Mouse (Mus musculus) CD4-positive helper T cell, adult 2 months (primary cell): ENCODE results near the gene Tex13c2.

Experiments
- DNase-seq: peaks from one replicate; pipeline ENCODE4 v3.0.0-alpha.2; 2012; ENCODE audit warnings: low read depth, missing footprints, low spot score

The Tex13c2 gene

GRCm38 (mm10) chrX:42489446-42489845 is at the start of gene Tex13c2:
Gene Tex13c2, plus strand, starts transcription at chrX:42489691.
- no peak for DNase-seq

DNA sequence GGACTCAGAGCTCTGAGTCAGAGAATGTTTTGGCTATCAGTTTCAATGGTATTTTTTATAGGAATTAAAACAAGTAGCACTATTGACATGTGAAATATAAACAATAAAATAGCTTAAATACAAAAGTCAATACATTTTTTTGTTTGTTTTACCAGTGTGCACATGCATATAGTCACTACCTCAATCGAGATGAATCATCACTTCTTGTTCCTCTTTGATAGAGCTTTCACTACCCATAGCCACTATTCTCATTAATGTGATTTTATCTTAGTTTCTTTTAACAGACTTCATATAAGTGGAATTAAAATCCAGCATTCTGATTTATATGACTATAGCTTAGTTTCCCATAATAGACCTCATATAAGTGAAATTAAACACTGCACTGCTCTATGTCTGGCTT is 39.2 kb upstream of the Tex13c2 start:
- DNase-seq = no peak

DNA sequence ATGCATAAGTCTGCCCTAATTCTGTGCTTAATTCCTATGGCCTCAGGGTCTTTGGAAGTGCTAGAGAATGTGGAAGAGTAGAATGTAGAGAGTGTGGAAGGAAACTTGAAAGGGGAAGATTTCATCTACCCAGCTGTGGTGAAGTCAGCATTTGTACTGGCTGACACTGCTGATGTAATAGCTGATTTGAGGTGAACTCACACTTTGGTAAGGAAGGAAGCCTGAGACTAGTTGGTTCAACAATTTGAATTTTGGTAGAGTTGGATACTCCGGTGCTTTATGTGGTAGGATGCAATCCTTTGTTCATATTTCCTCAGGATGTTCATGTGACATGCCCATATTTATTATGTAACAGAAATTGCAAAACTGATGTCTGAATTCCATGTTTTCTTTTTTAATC is 36.5 kb upstream of the Tex13c2 start:
- no peak for DNase-seq

GRCm38 (mm10) chrX:42454533-42454932 is 35.0 kb upstream of the Tex13c2 start:
- DNase-seq = no peak

DNA sequence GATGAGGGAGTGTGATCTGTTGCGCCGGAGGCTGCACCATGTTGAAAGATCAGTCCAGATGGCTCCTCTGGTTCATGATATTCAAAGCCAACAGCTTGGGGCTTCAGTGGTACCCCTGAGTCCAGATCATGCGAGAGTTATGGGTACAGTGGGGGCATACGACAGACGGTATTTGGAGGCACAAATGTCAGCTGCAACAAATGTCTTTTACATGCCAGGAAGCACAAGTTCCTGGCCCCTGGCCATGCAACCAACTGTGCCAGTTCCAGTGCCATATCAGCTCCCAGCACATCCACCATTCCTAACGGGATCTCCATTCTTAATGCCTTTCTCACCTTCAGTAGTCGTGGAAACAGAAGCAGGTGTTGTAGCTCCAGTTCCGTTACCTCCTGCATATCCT is 845 bp downstream of the Tex13c2 start:
- no peak for DNase-seq

DNA sequence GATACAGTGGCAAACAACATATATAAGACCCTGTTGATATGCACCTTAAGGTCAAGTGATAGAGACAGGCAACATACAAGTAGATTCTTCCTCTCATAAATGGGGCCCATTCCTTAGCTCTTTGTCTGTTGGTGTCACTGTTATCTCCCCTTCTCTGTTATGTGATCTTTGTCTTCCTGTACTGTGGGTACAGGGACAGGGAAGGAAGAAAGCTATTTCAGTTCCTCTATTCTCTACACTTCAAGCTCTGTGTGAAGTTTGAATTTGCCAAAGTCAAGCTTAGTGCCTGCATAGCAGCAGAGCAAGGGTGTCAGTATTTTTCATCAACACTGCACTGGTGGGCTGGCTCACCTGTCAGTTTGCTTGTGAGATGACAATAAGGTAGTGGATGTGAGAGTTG is 11.0 kb downstream of the Tex13c2 start:
- no peak for DNase-seq

GRCm38 (mm10) chrX:42502291-42503043 is 13.0 kb downstream of the Tex13c2 start, which contains the start of gene Sh2d1a:
Gene Sh2d1a, plus strand, starts transcription at chrX:42502453.
- DNase-seq = peak; percentile 80

DNA sequence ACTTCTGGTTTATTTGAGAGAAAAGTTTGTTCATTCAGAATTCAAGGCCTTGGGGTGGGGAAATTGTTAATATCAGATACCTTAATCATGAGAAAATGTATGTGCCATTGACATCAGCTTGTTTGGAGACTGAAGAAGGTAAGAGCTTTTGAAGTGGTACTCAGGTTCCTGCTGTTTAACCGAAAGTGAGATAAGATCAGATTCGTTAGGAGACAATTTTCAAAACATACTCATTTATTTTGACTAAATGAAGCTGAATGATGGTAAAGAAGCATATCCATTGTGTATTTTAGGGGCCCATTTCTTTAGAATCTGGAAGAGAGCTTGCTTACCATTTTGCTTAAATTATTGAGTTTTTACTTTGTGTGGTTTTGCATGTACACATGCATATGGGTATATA is 21.6 kb downstream of the Tex13c2 start:
- DNase-seq = peak; percentile 61

DNA sequence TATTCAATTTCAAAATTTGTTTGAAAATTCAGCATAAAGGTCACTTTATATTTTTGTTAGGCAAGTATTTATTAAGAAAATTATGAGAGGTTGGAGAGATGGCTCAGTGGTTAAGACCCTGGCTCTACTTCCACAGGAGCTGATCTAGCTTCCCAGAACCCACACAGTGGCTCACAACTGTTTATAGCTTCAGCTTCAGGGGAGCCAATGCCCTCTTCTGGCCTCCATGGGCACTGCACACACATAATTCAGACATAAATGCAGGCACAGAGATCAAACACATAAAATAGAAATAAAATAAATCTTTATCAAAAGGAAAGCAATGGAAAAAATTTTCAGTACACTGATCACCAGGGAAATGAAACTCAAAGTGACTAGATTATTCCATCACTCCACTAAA is 23.1 kb downstream of the Tex13c2 start:
- peak; percentile 56 for DNase-seq

DNA sequence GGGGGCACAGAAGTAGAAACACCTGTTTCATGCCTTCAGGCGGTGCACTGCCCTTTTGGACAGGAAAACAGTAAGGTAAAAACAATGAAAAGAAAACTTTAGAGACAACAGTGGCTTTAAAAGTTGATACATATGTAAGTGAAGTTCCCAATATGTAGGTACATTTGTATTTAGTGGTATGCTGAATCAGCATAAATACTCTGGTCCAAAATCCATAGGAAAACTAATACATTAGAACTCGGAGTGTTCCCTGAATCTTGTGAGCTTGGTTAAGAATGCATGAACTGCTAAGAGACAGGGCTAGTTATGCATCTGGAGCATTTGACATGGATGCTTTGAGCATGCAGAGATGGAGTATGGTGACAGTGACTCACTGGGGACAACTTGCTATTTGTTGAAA is 33.4 kb downstream of the Tex13c2 start:
- DNase-seq = no peak

GRCm38 (mm10) chrX:42530703-42531102 is 41.2 kb downstream of the Tex13c2 start:
- DNase-seq = no peak

GRCm38 (mm10) chrX:42540030-42540755 is 50.7 kb downstream of the Tex13c2 start:
- peak; percentile 6 for DNase-seq

DNA sequence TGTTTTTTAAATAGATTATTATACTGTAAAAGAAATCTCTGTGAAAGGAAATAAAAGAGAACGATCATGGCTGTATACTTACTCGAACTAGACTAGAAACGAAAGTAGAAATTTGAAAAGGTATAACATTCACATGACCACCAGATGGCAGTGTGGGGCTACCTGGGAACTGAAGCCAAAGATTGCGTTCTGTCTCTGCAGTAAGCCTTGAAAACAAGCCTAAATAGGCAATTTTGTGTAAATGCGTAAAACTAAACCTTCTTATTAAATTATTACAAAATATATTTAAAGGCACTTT is 51.2 kb downstream of the Tex13c2 start:
- DNase-seq = peak; percentile 75
